Mouse (Mus musculus) CH12.LX (cell line): ENCODE data around the gene Dctpp1. TPM values are rescaled to one million over a fixed set of nuclear protein-coding genes. Genes with fewer than 3 reads are reported as not detected.

ENCODE experiments used
- DNase-seq: peaks from one replicate; pipeline ENCODE4 v3.0.0-alpha.2; 2013; ENCODE audit errors: extremely low read depth
- H3K27ac ChIP-seq: 2 replicates; pipeline ENCODE4 v1.5.1; 2012; ENCODE audit warnings: low read depth, mild to moderate bottlenecking, control low read depth, moderate library complexity; ENCODE audit not compliant: insufficient read depth
- H3K27me3 ChIP-seq: replicated peaks from 2 replicates; pipeline ENCODE3; 2012; ENCODE audit warnings: inconsistent platforms
- H3K36me3 ChIP-seq, 2 experiments: replicated peaks in 1 of 2; 2 replicates each; pipeline versions ENCODE3 to v1.6.1; 2012; ENCODE audit warnings: inconsistent platforms in 1 of 2, low read length in 1 of 2, mild to moderate bottlenecking in 1 of 2, mixed read lengths in 1 of 2, moderate library complexity in 1 of 2; ENCODE audit not compliant: control insufficient read depth in 1 of 2, insufficient read depth in 1 of 2
- H3K4me1 ChIP-seq, 2 experiments: 2 replicates each; pipeline ENCODE4 v1.6.1; 2012; ENCODE audit warnings: inconsistent platforms in 1 of 2, moderate library complexity in 1 of 2; ENCODE audit not compliant: insufficient read depth in 2 of 2, control insufficient read depth in 1 of 2
- H3K4me2 ChIP-seq: 2 replicates; pipeline ENCODE4 v1.6.1; 2012; ENCODE audit warnings: low read depth, mild to moderate bottlenecking, control low read depth; ENCODE audit not compliant: poor library complexity, insufficient read depth, severe bottlenecking
- H3K4me3 ChIP-seq, 3 experiments: fragments of 150-350 bp in 1 of 3; sonication (generic) in 1 of 3; replicated peaks in 1 of 3; 2 replicates each; pipeline versions ENCODE3 to v1.5.1; 2011 to 2012; ENCODE audit warnings: low read depth in 2 of 3, low read length in 2 of 3, mild to moderate bottlenecking in 2 of 3, moderate library complexity in 2 of 3, control low read depth in 1 of 3, improper control_type of control experiment in 1 of 3, inconsistent platforms in 1 of 3, mixed read lengths in 1 of 3; ENCODE audit not compliant: poor library complexity in 1 of 3
- H3K79me2 ChIP-seq: replicated peaks from 2 replicates; pipeline ENCODE4 v1.6.1; 2012; ENCODE audit warnings: mild to moderate bottlenecking, moderate library complexity; ENCODE audit not compliant: control insufficient read depth, poor library complexity, insufficient read depth, severe bottlenecking; ENCODE audit errors: extremely low read depth
- H3K9ac ChIP-seq: 2 replicates; pipeline ENCODE4 v1.6.1; 2012; ENCODE audit warnings: low read depth, mild to moderate bottlenecking, control low read depth, moderate library complexity; ENCODE audit not compliant: insufficient read depth
- H3K9me3 ChIP-seq: replicated peaks from 2 replicates; pipeline ENCODE3; 2012; ENCODE audit warnings: low read length, inconsistent platforms, mixed read lengths
- BHLHE40 ChIP-seq: IDR thresholded peaks from 2 replicates; pipeline ENCODE4 v1.6.1; 2011; ENCODE audit warnings: mild to moderate bottlenecking, low read depth, low read length, improper control_type of control experiment
- CHD2 ChIP-seq: IDR thresholded peaks from 2 replicates; pipeline ENCODE4 v1.6.1; 2011; ENCODE audit warnings: low read length, improper control_type of control experiment
- E2F4 ChIP-seq: IDR thresholded peaks from 2 replicates; pipeline ENCODE4 v1.6.1; 2011; ENCODE audit warnings: low read depth, low read length, improper control_type of control experiment; ENCODE audit not compliant: insufficient replicate concordance
- ELF1 ChIP-seq: IDR thresholded peaks from 2 replicates; pipeline ENCODE4 v1.6.1; 2014; ENCODE audit warnings: low read depth, mild to moderate bottlenecking, inconsistent platforms, low read length, improper control_type of control experiment
- EP300 ChIP-seq: IDR thresholded peaks from 2 replicates; pipeline ENCODE4 v1.6.1; 2011; ENCODE audit warnings: low read length, improper control_type of control experiment
- ETS1 ChIP-seq: conservative IDR thresholded peaks from 2 replicates; pipeline ENCODE4 v1.6.1; 2012; ENCODE audit warnings: low read depth, mild to moderate bottlenecking, inconsistent platforms, low read length, improper control_type of control experiment, moderate library complexity
- HCFC1 ChIP-seq: IDR thresholded peaks from 2 replicates; pipeline ENCODE4 v1.6.1; 2012; ENCODE audit warnings: low read depth, mild to moderate bottlenecking, inconsistent platforms, low read length, improper control_type of control experiment
- JUN ChIP-seq: IDR thresholded peaks from 2 replicates; pipeline ENCODE4 v1.6.1; 2011; ENCODE audit warnings: low read depth, mild to moderate bottlenecking, low read length, improper control_type of control experiment, moderate library complexity; ENCODE audit not compliant: insufficient read depth
- JUND ChIP-seq: conservative IDR thresholded peaks from 2 replicates; pipeline ENCODE4 v1.6.1; 2011; ENCODE audit warnings: low read depth, low read length, improper control_type of control experiment
- KAT2A ChIP-seq: IDR thresholded peaks from 2 replicates; pipeline ENCODE4 v1.6.1; 2012; ENCODE audit warnings: low read length, improper control_type of control experiment, inconsistent platforms; ENCODE audit not compliant: insufficient replicate concordance
- MAFK ChIP-seq: IDR thresholded peaks from 2 replicates; pipeline ENCODE4 v1.6.1; 2011; ENCODE audit warnings: low read length, improper control_type of control experiment; ENCODE audit not compliant: insufficient replicate concordance
- MAX ChIP-seq: IDR thresholded peaks from 2 replicates; pipeline ENCODE4 v1.6.1; 2011; ENCODE audit warnings: low read length, improper control_type of control experiment
- MAZ ChIP-seq: IDR thresholded peaks from 2 replicates; pipeline ENCODE4 v1.6.1; 2012; ENCODE audit warnings: low read depth, mild to moderate bottlenecking, inconsistent platforms, low read length, improper control_type of control experiment, moderate library complexity
- MEF2A ChIP-seq: IDR thresholded peaks from 2 replicates; pipeline ENCODE4 v1.6.1; 2014; ENCODE audit warnings: low read depth, mild to moderate bottlenecking, inconsistent platforms, low read length, improper control_type of control experiment, borderline replicate concordance
- MYC ChIP-seq: IDR thresholded peaks from 2 replicates; pipeline ENCODE4 v1.6.1; 2011; ENCODE audit warnings: low read depth, mild to moderate bottlenecking, improper control_type of control experiment, low read length
- NELFE ChIP-seq: IDR thresholded peaks from 2 replicates; pipeline ENCODE4 v1.6.1; 2011; ENCODE audit warnings: low read depth, low read length, improper control_type of control experiment
- PAX5 ChIP-seq: IDR thresholded peaks from 2 replicates; pipeline ENCODE4 v1.6.1; 2012; ENCODE audit warnings: low read length, inconsistent platforms, mixed read lengths
- POLR2A ChIP-seq: IDR thresholded peaks from 2 replicates; pipeline ENCODE4 v1.6.1; 2011; ENCODE audit warnings: low read depth, mild to moderate bottlenecking, improper control_type of control experiment, low read length
- POLR2AphosphoS2 ChIP-seq: IDR thresholded peaks from 2 replicates; pipeline ENCODE4 v1.6.1; 2011; ENCODE audit warnings: low read depth, low read length, improper control_type of control experiment
- RCOR1 ChIP-seq: conservative IDR thresholded peaks from 2 replicates; pipeline ENCODE4 v1.6.1; 2012; ENCODE audit warnings: low read depth, mild to moderate bottlenecking, inconsistent platforms, low read length, improper control_type of control experiment
- SIN3A ChIP-seq: IDR thresholded peaks from 2 replicates; pipeline ENCODE4 v1.6.1; 2012; ENCODE audit warnings: low read length, improper control_type of control experiment, inconsistent platforms
- SMC3 ChIP-seq: IDR thresholded peaks from 2 replicates; pipeline ENCODE4 v1.6.1; 2011; ENCODE audit warnings: low read depth, low read length, improper control_type of control experiment
- TBP ChIP-seq: conservative IDR thresholded peaks from 2 replicates; pipeline ENCODE4 v1.6.1; 2011; ENCODE audit warnings: low read depth, low read length, improper control_type of control experiment
- UBTF ChIP-seq: IDR thresholded peaks from 2 replicates; pipeline ENCODE4 v1.6.1; 2012; ENCODE audit warnings: low read depth, mild to moderate bottlenecking, inconsistent platforms, low read length, improper control_type of control experiment, moderate library complexity
- USF1 ChIP-seq: IDR thresholded peaks from 2 replicates; pipeline ENCODE4 v1.6.1; 2014; ENCODE audit warnings: low read depth, mild to moderate bottlenecking, inconsistent platforms, low read length, improper control_type of control experiment
- USF2 ChIP-seq: conservative IDR thresholded peaks from 2 replicates; pipeline ENCODE4 v1.6.1; 2011; ENCODE audit warnings: low read depth, low read length, improper control_type of control experiment
- ZC3H11A ChIP-seq: IDR thresholded peaks from 2 replicates; pipeline ENCODE4 v1.6.1; 2012; ENCODE audit warnings: low read depth, mild to moderate bottlenecking, inconsistent platforms, low read length, improper control_type of control experiment
- ZKSCAN1 ChIP-seq: IDR thresholded peaks from 2 replicates; pipeline ENCODE4 v1.6.1; 2012; ENCODE audit warnings: low read depth, inconsistent platforms, low read length, improper control_type of control experiment, borderline replicate concordance
- ZMIZ1 ChIP-seq: IDR thresholded peaks from 2 replicates; pipeline ENCODE4 v1.6.1; 2012; ENCODE audit warnings: low read depth, mild to moderate bottlenecking, inconsistent platforms, low read length, improper control_type of control experiment
- ZNF384 ChIP-seq: IDR thresholded peaks from 2 replicates; pipeline ENCODE4 v1.6.1; 2012; ENCODE audit warnings: low read depth, low read length, improper control_type of control experiment, inconsistent platforms
- dilution Hi-C: fragments of 300-500 bp; cut with MboI; formaldehyde crosslinking; loops from 2 replicates; pipeline ENCODE4 v1.14.3; 2020; ENCODE audit warnings: low sequenced_read_pairs; ENCODE audit not compliant: extremely low pct_unique_long_range_greater_than_20kb, extremely low pct_ligation_motif_present
- in situ Hi-C: fragments of 300-500 bp; cut with MboI; formaldehyde crosslinking; loops from 3 replicates; pipeline ENCODE4 v1.14.3; 2019; ENCODE audit warnings: low sequenced_read_pairs, low pct_ligation_motif_present, low pct_unique_long_range_greater_than_20kb, mixed read lengths
- polyA plus RNA-seq: library from polyadenylated mRNA; unstranded; fragments of >175 nt; gene quantifications from 2 replicates; pipeline ENCODE4 v1.2.1, GENCODE M21; 2012; ENCODE audit warnings: low read depth; ENCODE audit not compliant: insufficient read length
- total RNA-seq, 2 experiments: library from RNA; depleted of rRNA; stranded (reverse); fragments of 300-350 nt in 1 of 2; fragments of >200 nt in 1 of 2; gene quantifications; 2 replicates each; pipeline ENCODE4 v1.2.3; 2012 to 2014

The Dctpp1 gene
- total and polyA plus RNA-seq, 3 experiments = 197 to 296 (median 221) TPM

- Histone ChIP-seq H3K9ac (peak overlapping the region; percentile 61), H3K27me3 (no peaks in the 10 kb centered on the region), H3K4me1 (peaks cover 6 to 48% of the 10 kb centered on the region in 2 experiments; a peak in 3 of 4 replicates), H3K79me2 (peaks cover 31% of the 10 kb centered on the region), H3K4me3 (peak overlapping the region; percentile 94 to 98 (median 97)), H3K9me3 (no peaks in the 10 kb centered on the region), H3K36me3 (peaks cover 34 to 63% of the 10 kb centered on the region in 2 experiments), H3K27ac (peak overlapping the region; percentile 44), H3K4me2 (peak overlapping the region; percentile 87)
- no peak for DNase-seq
- in situ Hi-C loops (no loop called here), dilution Hi-C loops (no loop called here)
- 0 out of 2 replicates have a peak, but pooled peaks have one; percentile 8 for TF ChIP-seq UBTF
- TF ChIP-seq MAX = no peak
- TF ChIP-seq ZNF384 = no peak
- no peak for TF ChIP-seq KAT2A
- TF ChIP-seq ETS1 = no peak
- no peak for TF ChIP-seq USF2
- TF ChIP-seq MAFK = no peak
- TF ChIP-seq POLR2A = no peak
- TF ChIP-seq CHD2 = peak; percentile 6; the same call in 1 of the 2 replicates
- TF ChIP-seq BHLHE40 = no peak
- no peak for TF ChIP-seq EP300
- no peak for TF ChIP-seq TBP
- TF ChIP-seq USF1 = no peak
- TF ChIP-seq MYC = no peak
- peak; percentile 84 for TF ChIP-seq ZKSCAN1
- no peak for TF ChIP-seq PAX5
- TF ChIP-seq NELFE = no peak
- no peak for TF ChIP-seq HCFC1
- no peak for TF ChIP-seq ZC3H11A
- no peak for TF ChIP-seq POLR2AphosphoS2
- no peak; the same call in 1 of the 2 replicates for TF ChIP-seq SIN3A
- TF ChIP-seq JUND = no peak
Observed at GRCm38 (mm10) chr7:127233368-127233749, 27.1 kb downstream of the Dctpp1 start.

GRCm38 (mm10) chr7:127232622-127233367 lies 27.7 kb downstream of the Dctpp1 start, which contains the start of the genes Zfp553 and Sept1:
Zfp553 (plus strand) TSS chr7:127233061.
Sept1 (minus strand) TSS chr7:127233130.
- H3K27ac ChIP-seq = peak within 1 kb of the TSS; percentile 44
- peak within 1 kb of the TSS; percentile 87 for H3K4me2 ChIP-seq
- peaks cover 31% of the 10 kb centered on the region for H3K79me2 ChIP-seq
- H3K36me3 ChIP-seq = peaks cover 29 to 58% of the 10 kb centered on the region in 2 experiments
- dilution Hi-C loops = no loop called here
- in situ Hi-C loops = no loop called here
- H3K9me3 ChIP-seq = no peaks in the 10 kb centered on the region
- H3K4me1 ChIP-seq = peaks cover 4 to 43% of the 10 kb centered on the region in 2 experiments; a peak in 3 of 4 replicates
- DNase-seq = peak; percentile 65
- peak within 1 kb of the TSS; percentile 94 to 98 (median 97) for H3K4me3 ChIP-seq
- no peaks in the 10 kb centered on the region for H3K27me3 ChIP-seq
- H3K9ac ChIP-seq = peak within 1 kb of the TSS; percentile 61
- no peak for TF ChIP-seq RCOR1
- TF ChIP-seq ZNF384 = 0 out of 2 replicates have a peak, but pooled peaks have one; percentile 20
- TF ChIP-seq USF1 = no peak
- no peak for TF ChIP-seq E2F4
- peak; percentile 73; the same call in 1 of the 2 replicates for TF ChIP-seq UBTF
- TF ChIP-seq ZKSCAN1 = no peak
- TF ChIP-seq JUND = no peak
- TF ChIP-seq ELF1 = peak; percentile 86
- TF ChIP-seq NELFE = no peak; the same call in none of the 2 replicates
- TF ChIP-seq MAX = peak; percentile 83
- TF ChIP-seq PAX5 = no peak
- TF ChIP-seq SIN3A = peak; percentile 79
- TF ChIP-seq TBP = no peak
- peak; percentile 81 for TF ChIP-seq ZMIZ1
- TF ChIP-seq JUN = no peak
- 0 out of 2 replicates have a peak, but pooled peaks have one; percentile 62 for TF ChIP-seq KAT2A
- TF ChIP-seq MEF2A = peak; percentile 65
- TF ChIP-seq MAFK = no peak
- TF ChIP-seq MAZ = peak; percentile 78
- TF ChIP-seq SMC3 = no peak
